ENCODE assay signal across 8 mouse cellular contexts in the genomic region with DNA sequence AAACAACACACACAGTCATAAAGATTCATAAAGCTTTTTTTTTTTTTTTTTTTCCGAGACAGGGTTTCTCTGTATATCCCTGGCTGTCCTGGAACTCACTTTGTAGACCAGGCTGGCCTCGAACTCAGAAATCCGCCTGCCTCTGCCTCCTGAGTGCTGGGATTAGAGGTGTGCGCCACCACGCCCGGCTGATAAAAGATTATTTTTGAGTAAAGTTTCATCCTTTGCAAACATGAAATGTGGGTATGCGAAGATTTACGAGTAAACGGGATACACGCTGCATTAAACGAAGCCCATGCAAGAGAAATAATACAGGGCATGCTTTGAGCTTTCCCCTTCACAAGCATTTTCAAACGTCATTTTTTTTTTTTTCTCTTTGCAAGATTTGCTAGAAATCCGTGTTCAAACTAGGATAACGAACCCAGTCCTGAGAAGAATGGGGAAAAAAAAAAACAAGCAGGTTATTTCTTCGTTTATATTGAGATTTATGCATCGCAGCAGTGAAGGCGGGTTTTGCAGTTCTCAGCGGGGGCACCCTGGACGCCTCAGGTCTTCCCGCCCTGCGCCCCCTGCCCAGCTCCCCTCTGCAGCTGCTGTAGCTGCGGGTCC. TPM values are rescaled to one million over a fixed set of nuclear protein-coding genes. Genes with fewer than 3 reads are reported as not detected.
A peak's percentile ranks its signal among the peaks of the same experiment; 100 is the strongest.
DNase-seq lines count a peak whose midpoint lies in the region; ATAC-seq and TF ChIP-seq lines count a peak whose summit lies in the region.

No protein-coding gene starts in this region.

- TF ChIP-seq POLR2A in heart, adult 2 months (IDR thresholded peaks at IDR 0.05; ENCODE audit: insufficient read depth, low read depth, low read length), result no peak
- TF ChIP-seq POLR2A in CH12.LX (IDR thresholded peaks at IDR 0.05; ENCODE audit: low read depth, low read length), result no peak

- no peak for ATAC-seq in forebrain, embryonic 14.5 days
- no peak for ATAC-seq in liver, embryonic 14.5 days (ENCODE audit: insufficient read depth)

- TF ChIP-seq RAD21 in CH12.LX (IDR thresholded peaks at IDR 0.05; ENCODE audit: low read depth, low read length), result no peak

- WGBS in heart, adult 2 months, result 35% methylated on average over 21 of the region's 22 CpGs
- WGBS in forebrain, embryonic 14.5 days, result 26% methylated on average over 22 of the region's 22 CpGs
- 25% methylated on average over 22 of the region's 22 CpGs for WGBS in liver, embryonic 14.5 days (ENCODE audit: insufficient replicate concordance)

- dilution Hi-C loops in CH12.LX (cut with MboI; ENCODE audit: extremely low pct_ligation_motif_present, extremely low pct_unique_long_range_greater_than_20kb, low sequenced_read_pairs), result no loop called here

- in situ Hi-C loops in CH12.LX (cut with MboI; ENCODE audit: low pct_ligation_motif_present, low pct_unique_long_range_greater_than_20kb, low sequenced_read_pairs), result no loop called here

- H3K4me3 ChIP-seq in heart, adult 2 months, result peak overlapping the region; percentile 97
- H3K4me3 ChIP-seq in CH12.LX (replicated peaks in 1 of 3; ENCODE audit: low read depth in 2 of 3, low read length in 2 of 3, poor library complexity in 1 of 3), result peak overlapping the region in 2 of 3 experiments; percentile 32 to 100
- H3K4me3 ChIP-seq in forebrain, embryonic 14.5 days (ENCODE audit: low read depth, low read length), result peak overlapping the region; percentile 99
- peak overlapping the region; percentile 61 to 81 for H3K4me3 ChIP-seq in liver, embryonic 14.5 days (ENCODE audit: insufficient read depth in 1 of 2, low read depth in 2 of 2, low read length in 2 of 2)

- intact Hi-C loops in heart, adult 2 months (cut with DNase I), result loop anchor here (2.0 kb wide), 1 partner anchor 120 kb away; no protein-coding TSS in a partner anchor

- no peaks in the 10 kb centered on the region for H3K79me2 ChIP-seq in heart, adult 2 months (replicated peaks; ENCODE audit: control insufficient read depth, insufficient read depth, low read length)
- peaks cover 19% of the 10 kb centered on the region for H3K79me2 ChIP-seq in CH12.LX (replicated peaks; ENCODE audit: control insufficient read depth, extremely low read depth, insufficient read depth, poor library complexity, severe bottlenecking)

- H3K27ac ChIP-seq in heart, adult 2 months, result no peak overlapping the region
- H3K27ac ChIP-seq in CH12.LX (ENCODE audit: insufficient read depth, low read depth), result no peak overlapping the region
- peak overlapping the region; percentile 98 for H3K27ac ChIP-seq in forebrain, embryonic 14.5 days (ENCODE audit: low read depth, low read length)
- H3K27ac ChIP-seq in liver, embryonic 14.5 days, result no peak overlapping the region

- H3K36me3 ChIP-seq in heart, adult 2 months (ENCODE audit: control insufficient read depth, insufficient read depth, low read length), result no peaks in the 10 kb centered on the region
- no peaks in the 10 kb centered on the region for H3K36me3 ChIP-seq in CH12.LX (replicated peaks in 1 of 2; ENCODE audit: control insufficient read depth in 1 of 2, insufficient read depth in 1 of 2, low read length in 1 of 2)
- no peaks in the 10 kb centered on the region for H3K36me3 ChIP-seq in forebrain, embryonic 14.5 days (ENCODE audit: control insufficient read depth, insufficient read depth, low read length)
- H3K36me3 ChIP-seq in liver, embryonic 14.5 days (replicated peaks; ENCODE audit: control insufficient read depth, insufficient read depth, low read depth), result no peaks in the 10 kb centered on the region

- no peaks in the 10 kb centered on the region for H3K27me3 ChIP-seq in heart, adult 2 months (ENCODE audit: control insufficient read depth, insufficient read depth, low read length)
- no peaks in the 10 kb centered on the region for H3K27me3 ChIP-seq in CH12.LX (replicated peaks)
- no peaks in the 10 kb centered on the region for H3K27me3 ChIP-seq in forebrain, embryonic 14.5 days (replicated peaks; ENCODE audit: control insufficient read depth, insufficient read depth, low read length)
- H3K27me3 ChIP-seq in liver, embryonic 14.5 days (ENCODE audit: control insufficient read depth, insufficient read depth, low read length), result no peaks in the 10 kb centered on the region

- H3K4me1 ChIP-seq in heart, adult 2 months (ENCODE audit: control insufficient read depth, insufficient read depth, low read length), result peaks cover 6% of the 10 kb centered on the region
- H3K4me1 ChIP-seq in CH12.LX (ENCODE audit: control insufficient read depth in 1 of 2, insufficient read depth in 2 of 2), result peaks cover 3 to 26% of the 10 kb centered on the region in 2 experiments
- H3K4me1 ChIP-seq in forebrain, embryonic 14.5 days (ENCODE audit: control insufficient read depth, insufficient read depth, low read length), result peaks cover 17% of the 10 kb centered on the region
- peaks cover 8 to 13% of the 10 kb centered on the region in 2 experiments; a peak in 3 of 4 replicates for H3K4me1 ChIP-seq in liver, embryonic 14.5 days (replicated peaks; ENCODE audit: control insufficient read depth in 2 of 2, insufficient read depth in 2 of 2, low read length in 1 of 2)

- H3K9me3 ChIP-seq in CH12.LX (replicated peaks; ENCODE audit: low read length), result no peaks in the 10 kb centered on the region
- no peaks in the 10 kb centered on the region for H3K9me3 ChIP-seq in forebrain, embryonic 14.5 days (replicated peaks; ENCODE audit: control insufficient read depth, low read length)
- no peaks in the 10 kb centered on the region for H3K9me3 ChIP-seq in liver, embryonic 14.5 days (ENCODE audit: control insufficient read depth, low read length)

- no peak for TF ChIP-seq EP300 in heart, adult 2 months (IDR thresholded peaks at IDR 0.05; ENCODE audit: insufficient read depth, low read depth, low read length)
- TF ChIP-seq EP300 in CH12.LX (IDR thresholded peaks at IDR 0.05; ENCODE audit: low read length), result no peak
- no peak for TF ChIP-seq EP300 in liver, embryonic 14.5 days (IDR thresholded peaks at IDR 0.05; ENCODE audit: low read depth)

- peak overlapping the region; percentile 91 for H3K4me2 ChIP-seq in CH12.LX (ENCODE audit: insufficient read depth, low read depth, poor library complexity, severe bottlenecking)
- peak overlapping the region; percentile 56 for H3K4me2 ChIP-seq in forebrain, embryonic 14.5 days (ENCODE audit: low read length)
- H3K4me2 ChIP-seq in liver, embryonic 14.5 days (ENCODE audit: low read depth), result peak overlapping the region; percentile 72

- DNase-seq in heart, adult 2 months, result no peak
- no peak for DNase-seq in heart, postnatal 4 days
- no peak for DNase-seq in CH12.LX (ENCODE audit: extremely low read depth)
- DNase-seq in forebrain, embryonic 14.5 days (ENCODE audit: low spot score), result no peak
- no peak for DNase-seq in liver, embryonic 14.5 days (ENCODE audit: low read depth in 3 of 3, low spot score in 3 of 3)
- no peak for DNase-seq in yolk sac, embryonic 10.5 days (ENCODE audit: low spot score)
- DNase-seq in layer of hippocampus, adult 11-12 months (ENCODE audit: low spot score), result no peak
- DNase-seq in gastrocnemius, postnatal 25 days, result no peak

- peak overlapping the region; percentile 71 for H3K9ac ChIP-seq in heart, adult 2 months (ENCODE audit: low read depth, low read length)
- H3K9ac ChIP-seq in CH12.LX (ENCODE audit: insufficient read depth, low read depth), result no peak overlapping the region
- H3K9ac ChIP-seq in forebrain, embryonic 14.5 days (ENCODE audit: low read length), result peak overlapping the region; percentile 97
- H3K9ac ChIP-seq in liver, embryonic 14.5 days (replicated peaks), result peak overlapping the region; percentile 48; the same call in 1 of the 2 replicates

- TF ChIP-seq CTCF in heart, adult 2 months (IDR thresholded peaks at IDR 0.05), result no peak
- no peak for TF ChIP-seq CTCF in CH12.LX (conservative IDR thresholded peaks at IDR 0.05 in 1 of 2, IDR thresholded peaks at IDR 0.05 in 1 of 2; ENCODE audit: low read depth in 2 of 2, low read length in 2 of 2)
- no peak for TF ChIP-seq CTCF in liver, embryonic 14.5 days (IDR thresholded peaks at IDR 0.05; ENCODE audit: low read depth)

TF ChIP-seq in CH12.LX, 34 proteins besides CTCF, POLR2A, EP300 and RAD21:
- TF ChIP-seq CHD2 (IDR thresholded peaks at IDR 0.05; ENCODE audit: low read length) (no peak), ZNF384 (IDR thresholded peaks at IDR 0.05; ENCODE audit: low read depth, low read length) (0 out of 2 replicates have a peak, but pooled peaks have one; percentile 51), SMC3 (IDR thresholded peaks at IDR 0.05; ENCODE audit: low read depth, low read length) (no peak), TBP (conservative IDR thresholded peaks at IDR 0.05; ENCODE audit: low read depth, low read length) (no peak), MEF2A (IDR thresholded peaks at IDR 0.05; ENCODE audit: borderline replicate concordance, low read depth, low read length) (no peak)

RNA-seq across cellular contexts. Expression of a gene that starts 0.5 kb away (rescaled TPM):
- 1 to 10 TPM; 4.4 to 6.6 TPM for total RNA-seq in heart, adult 2 months (2021)
- 2.6 and 4.5 TPM in 2 replicates for polyA plus RNA-seq in heart, adult 2 months (2012; rRNA removed)
- 10 to 100 TPM; 26.2 to 26.8 TPM for total RNA-seq in heart, postnatal 4 days (2021)
- total RNA-seq in CH12.LX (2012; rRNA removed) (19.0 and 21.4 TPM in 2 replicates), CH12.LX (2014; rRNA removed) (55.4 and 57.5 TPM in 2 replicates)
- 24.9 and 25.3 TPM in 2 replicates for polyA plus RNA-seq in CH12.LX (2012; ENCODE audit: insufficient read length, low read depth)
- 81.5 and 101 TPM in 2 replicates for polyA plus RNA-seq in forebrain, embryonic 14.5 days (2014; fragmentation: Nextera tagmentation; extraction: Ambion mirVana)
- 6.7 and 9.3 TPM in 2 replicates for polyA plus RNA-seq in liver, embryonic 14.5 days (2012; rRNA removed)
- polyA plus RNA-seq in liver, embryonic 14.5 days (2014; fragmentation: Nextera tagmentation; extraction: Ambion mirVana), result 19.7 and 20.1 TPM in 2 replicates
- 10 to 100 TPM in 1 of 2 experiments, 1 to 10 TPM in 1; 8.0 to 11.3 TPM for total RNA-seq in gastrocnemius, postnatal 25 days (2021)

RNA-seq across cellular contexts. Expression of a gene that starts 0.7 kb away (rescaled TPM):
- total RNA-seq in heart, adult 2 months (2021), result 1 to 10 TPM in 1 of 2 experiments, under 1 TPM in 1; 0.97 to 1.1 TPM
- 0.23 TPM in 2 replicates for polyA plus RNA-seq in heart, adult 2 months (2012; rRNA removed)
- total RNA-seq in heart, postnatal 4 days (2021), result 1 to 10 TPM; 4.7 to 4.9 TPM
- total RNA-seq in CH12.LX (2012; rRNA removed) (6.9 and 8.9 TPM in 2 replicates), CH12.LX (2014; rRNA removed) (11.4 and 13.0 TPM in 2 replicates)
- 10.4 and 11.0 TPM in 2 replicates for polyA plus RNA-seq in CH12.LX (2012; ENCODE audit: insufficient read length, low read depth)
- polyA plus RNA-seq in forebrain, embryonic 14.5 days (2014; fragmentation: Nextera tagmentation; extraction: Ambion mirVana), result 3.4 and 3.6 TPM in 2 replicates
- 0.79 and 1.4 TPM in 2 replicates for polyA plus RNA-seq in liver, embryonic 14.5 days (2012; rRNA removed)
- 0.83 and 0.93 TPM in 2 replicates for polyA plus RNA-seq in liver, embryonic 14.5 days (2014; fragmentation: Nextera tagmentation; extraction: Ambion mirVana)
- total RNA-seq in gastrocnemius, postnatal 25 days (2021), result 1 to 10 TPM; 1.1 to 2.2 TPM
